ENCODE assay signal across 28 mouse cellular contexts in the genomic region with DNA sequence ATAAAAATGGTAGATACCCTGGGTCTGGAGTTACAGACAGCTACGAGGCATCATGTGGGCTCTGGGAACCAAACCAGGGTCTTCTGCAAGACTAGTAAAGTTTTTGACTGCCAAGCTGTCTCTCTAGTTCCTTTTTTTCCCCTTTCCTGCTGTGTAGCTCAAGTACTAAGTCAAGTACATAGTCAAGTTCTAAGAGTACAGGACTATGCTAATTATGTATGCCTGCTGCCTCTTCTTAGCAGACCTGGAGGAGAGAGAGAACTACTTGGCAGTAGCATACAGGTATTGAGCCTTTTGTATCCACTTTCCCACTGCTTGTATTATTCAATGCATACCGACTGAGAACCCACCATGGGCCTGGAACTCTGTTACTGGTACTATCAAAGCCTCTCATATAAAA.
"Had no signal": no experiment of that assay in that cellular context is flagged by ENCODE, and none has a peak within 500 bp of the region (broad histone marks: within the 10 kb centered on the region; RNA-seq: fewer than 3 reads in every experiment).

No protein-coding gene starts in this region.

- H3K4me3 ChIP-seq: embryonic facial prominence, embryonic 10.5 days; embryonic facial prominence, embryonic 12.5 days; embryonic facial prominence, embryonic 13.5 days; embryonic facial prominence, embryonic 15.5 days; erythroblast, embryonic 14.5 days; forebrain, embryonic 10.5 days; forebrain, embryonic 12.5 days; forebrain, embryonic 13.5 days; forebrain, embryonic 15.5 days; gastrocnemius, adult 2 months had no signal

- H3K9me3 ChIP-seq: embryonic facial prominence, embryonic 10.5 days; embryonic facial prominence, embryonic 12.5 days; embryonic facial prominence, embryonic 13.5 days; embryonic facial prominence, embryonic 15.5 days; forebrain, embryonic 10.5 days; forebrain, embryonic 12.5 days; forebrain, embryonic 13.5 days; forebrain, embryonic 15.5 days had no signal

- H3K27ac ChIP-seq: embryonic facial prominence, embryonic 10.5 days; embryonic facial prominence, embryonic 12.5 days; embryonic facial prominence, embryonic 13.5 days; embryonic facial prominence, embryonic 15.5 days; forebrain, embryonic 10.5 days; forebrain, embryonic 12.5 days; forebrain, embryonic 13.5 days; forebrain, embryonic 15.5 days; gastrocnemius, adult 2 months had no signal

- H3K9ac ChIP-seq: embryonic facial prominence, embryonic 12.5 days; embryonic facial prominence, embryonic 13.5 days; embryonic facial prominence, embryonic 15.5 days; forebrain, embryonic 12.5 days; forebrain, embryonic 13.5 days; forebrain, embryonic 15.5 days; forebrain, postnatal 0 days had no signal

- ATAC-seq: forebrain, embryonic 13.5 days; forebrain, embryonic 14.5 days; forebrain, embryonic 15.5 days; forebrain, embryonic 16.5 days; forebrain, postnatal 0 days had no signal

- H3K27me3 ChIP-seq: embryonic facial prominence, embryonic 12.5 days; embryonic facial prominence, embryonic 15.5 days; forebrain, embryonic 13.5 days; forebrain, embryonic 15.5 days had no signal

- H3K4me1 ChIP-seq: embryonic facial prominence, embryonic 10.5 days; embryonic facial prominence, embryonic 13.5 days; embryonic facial prominence, embryonic 15.5 days; forebrain, embryonic 10.5 days; forebrain, embryonic 12.5 days had no signal

- H3K36me3 ChIP-seq: embryonic facial prominence, embryonic 10.5 days; embryonic facial prominence, embryonic 12.5 days; embryonic facial prominence, embryonic 13.5 days; embryonic facial prominence, embryonic 15.5 days; forebrain, embryonic 10.5 days; forebrain, embryonic 12.5 days; forebrain, embryonic 15.5 days had no signal

- DNase-seq: cerebellum, adult 2 months; cerebellum, adult 8-10 months; cerebellum, adult 9-10 months; cerebellum, adult 9-11 months; cerebellum, postnatal 10 days; cerebellum, postnatal 14 days; cerebellum, postnatal 25 days; cerebellum, postnatal 36 days; embryo, embryonic 11 days; forebrain, postnatal 0 days; gastrocnemius, adult 2 months; gastrocnemius, postnatal 10 days; gastrocnemius, postnatal 14 days; gastrocnemius, postnatal 25 days; gastrocnemius, postnatal 36 days; heart, adult 11 months; heart, adult 18-20 months had no signal

- H3K4me2 ChIP-seq: embryonic facial prominence, embryonic 12.5 days; embryonic facial prominence, embryonic 13.5 days; embryonic facial prominence, embryonic 15.5 days; forebrain, embryonic 12.5 days; forebrain, embryonic 13.5 days; forebrain, embryonic 15.5 days had no signal
